Mouse (Mus musculus) heart, adult 8-10 months (tissue): ENCODE data around the gene Mtg2. TPM values are rescaled to one million over a fixed set of nuclear protein-coding genes. Genes with fewer than 3 reads are reported as not detected.

ENCODE experiments used
- total RNA-seq, 4 experiments: library from RNA; stranded (reverse); gene quantifications; 2 replicates each; pipeline ENCODE4 v1.2.4; 2022

Mtg2 gene
- total RNA-seq, 4 experiments from 2014 or later = 29.1 to 34.0 (median 30.1) TPM

Other genes with a start within 250 kb of the Mtg2 start
- 10 to 100 TPM; 13.0 to 21.5 (median 16.1) TPM for gene Taf4, start 93.9 kb upstream of the Mtg2 start, total RNA-seq
- gene Lsm14b, start 45.6 kb upstream of the Mtg2 start, total RNA-seq = 10 to 100 TPM; 63.9 to 69.4 (median 67.0) TPM
- 100 to 1,000 TPM; 140 to 162 (median 155) TPM for gene Psma7, start 28.2 kb upstream of the Mtg2 start, total RNA-seq
- 1 to 10 TPM; 1.6 to 3.1 (median 2.4) TPM for gene Ss18l1, start 28.1 kb upstream of the Mtg2 start, total RNA-seq
- under 1 TPM in 1 of 4 experiments, not detected in 3; 0.22 TPM for gene Hrh3, start 33.9 kb downstream of the Mtg2 start, total RNA-seq
- gene Osbpl2, start 48.7 kb downstream of the Mtg2 start, total RNA-seq = 10 to 100 TPM; 38.2 to 44.9 (median 39.7) TPM
- gene Adrm1, start 100.9 kb downstream of the Mtg2 start, total RNA-seq = 10 to 100 TPM; 80.8 to 93.9 (median 90.0) TPM
- gene Lama5, start 155.3 kb downstream of the Mtg2 start, total RNA-seq = 100 to 1,000 TPM in 1 of 4 experiments, 10 to 100 TPM in 3; 78.1 to 110 (median 93.3) TPM
- gene Rps21, start 186.8 kb downstream of the Mtg2 start, total RNA-seq = 100 to 1,000 TPM; 452 to 674 (median 565) TPM
- gene Cables2, start 202.9 kb downstream of the Mtg2 start, total RNA-seq = 10 to 100 TPM; 12.1 to 14.1 (median 12.6) TPM
- not detected for gene Rbbp8nl, start 219.3 kb downstream of the Mtg2 start, total RNA-seq